17 mouse cellular contexts compared by ENCODE assay signal in the genomic region with DNA sequence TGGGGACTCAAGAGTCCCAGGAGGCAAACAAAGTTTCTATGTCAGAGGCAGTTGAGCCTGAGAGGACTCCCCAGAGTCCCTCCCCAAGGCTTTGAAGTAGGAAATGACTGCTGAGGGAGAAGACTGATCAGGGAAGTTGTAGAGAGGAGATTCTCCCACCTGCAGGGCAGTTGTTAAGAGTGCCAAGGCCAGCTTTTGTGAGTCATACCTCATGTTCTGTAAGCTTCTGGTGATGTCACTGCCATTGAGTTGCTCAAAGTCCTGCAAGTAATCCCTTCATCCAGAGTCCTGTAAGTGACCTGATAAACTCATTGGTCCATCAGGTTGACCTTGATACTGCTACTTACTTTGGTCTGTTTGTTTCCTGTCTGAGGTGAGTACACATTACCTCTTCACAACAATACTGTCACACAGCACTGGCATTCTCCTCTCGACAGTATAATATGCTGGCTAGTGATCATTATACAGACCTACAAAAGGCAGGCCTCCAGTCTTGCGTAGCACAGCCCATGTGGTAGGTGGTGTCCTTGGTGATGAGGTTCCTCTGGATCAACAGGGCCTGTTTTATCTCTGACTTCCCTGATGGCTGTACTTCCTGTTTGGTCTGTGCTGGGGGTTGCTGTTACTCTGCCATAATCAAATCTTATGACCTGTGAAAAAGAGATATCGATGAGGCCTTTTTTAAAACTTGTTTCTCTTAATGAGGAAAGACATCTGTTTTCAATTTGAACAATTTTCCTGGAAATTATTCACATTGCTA.
DNase-seq lines count a peak whose midpoint lies in the region; ATAC-seq and TF ChIP-seq lines count a peak whose summit lies in the region.
"Had no signal": no experiment of that assay in that cellular context is flagged by ENCODE, and none has a peak within 500 bp of the region (broad histone marks: within the 10 kb centered on the region; RNA-seq: fewer than 3 reads in every experiment).

No protein-coding gene starts in this region.

- no peak overlapping the region for H3K27ac ChIP-seq in MEL (ENCODE audit: control insufficient read depth, low read depth, low read length)
- H3K27ac ChIP-seq in liver, embryonic 14.5 days, result no peak overlapping the region
- H3K27ac ChIP-seq in hindbrain, postnatal 0 days, result no peak overlapping the region
- H3K27ac ChIP-seq: liver, embryonic 15.5 days; neural tube, embryonic 13.5 days had no signal

- peak; percentile 2 to 6 for DNase-seq in adrenal gland, postnatal 36 days
- no peak for DNase-seq in adrenal gland, postnatal 25 days
- peak; percentile 41 for DNase-seq in MEL (ENCODE audit: low read depth, low spot score)
- peak; percentile 5 for DNase-seq in c-Kit-positive CD71-negative TER-119-negative erythroid progenitor cells, embryonic 14.5 days (ENCODE audit: low read depth)
- no peak for DNase-seq in liver, embryonic 14.5 days (ENCODE audit: low read depth in 3 of 3, low spot score in 3 of 3)
- DNase-seq in hindbrain, postnatal 0 days (ENCODE audit: low spot score), result no peak
- DNase-seq in urinary bladder, postnatal 4 days (ENCODE audit: low spot score in 2 of 2), result no peak
- DNase-seq: B cell, adult 2 months; cerebellum, postnatal 10 days; gastrocnemius, postnatal 25 days; kidney, adult 9 months; kidney, postnatal 4 days; right cerebral cortex, postnatal 14 days; thymus, postnatal 25 days had no signal

- peak; percentile 52; the same call in 1 of the 2 replicates for ATAC-seq in liver, embryonic 14.5 days (ENCODE audit: insufficient read depth)
- ATAC-seq in hindbrain, postnatal 0 days, result no peak

- TF ChIP-seq POLR2A in MEL (IDR thresholded peaks at IDR 0.05; ENCODE audit: control insufficient read depth in 1 of 2, insufficient read depth in 1 of 2, low read depth in 1 of 2, low read length in 2 of 2, poor library complexity in 1 of 2), result no peak

- H3K4me1 ChIP-seq in MEL (ENCODE audit: control insufficient read depth in 1 of 2, insufficient read depth in 2 of 2, low read length in 2 of 2), result peaks cover 0 to 4% of the 10 kb centered on the region in 2 experiments; a peak in 2 of 4 replicates
- H3K4me1 ChIP-seq in liver, embryonic 14.5 days (replicated peaks; ENCODE audit: control insufficient read depth in 2 of 2, insufficient read depth in 2 of 2, low read length in 1 of 2), result peaks cover 0 to 4% of the 10 kb centered on the region in 2 experiments; a peak in 1 of 4 replicates
- no peaks in the 10 kb centered on the region for H3K4me1 ChIP-seq in hindbrain, postnatal 0 days (ENCODE audit: insufficient read depth, low read length)
- H3K4me1 ChIP-seq: liver, embryonic 15.5 days; neural tube, embryonic 13.5 days had no signal

- no peak overlapping the region for H3K4me2 ChIP-seq in liver, embryonic 14.5 days (ENCODE audit: low read depth)
- no peak overlapping the region for H3K4me2 ChIP-seq in hindbrain, postnatal 0 days (ENCODE audit: low read depth, low read length)
- H3K4me2 ChIP-seq: liver, embryonic 15.5 days; neural tube, embryonic 13.5 days had no signal

- H3K27me3 ChIP-seq in MEL (ENCODE audit: control insufficient read depth in 1 of 2, insufficient read depth in 2 of 2, low read length in 2 of 2), result no peaks in the 10 kb centered on the region
- no peaks in the 10 kb centered on the region for H3K27me3 ChIP-seq in liver, embryonic 14.5 days (ENCODE audit: control insufficient read depth, insufficient read depth, low read length)
- no peaks in the 10 kb centered on the region for H3K27me3 ChIP-seq in hindbrain, postnatal 0 days (ENCODE audit: insufficient read depth, low read length)
- H3K27me3 ChIP-seq: liver, embryonic 15.5 days; neural tube, embryonic 13.5 days had no signal

- no peak overlapping the region for H3K9ac ChIP-seq in MEL (ENCODE audit: control insufficient read depth, low read depth, low read length, poor library complexity, severe bottlenecking)
- no peak overlapping the region for H3K9ac ChIP-seq in liver, embryonic 14.5 days (replicated peaks)
- no peak overlapping the region for H3K9ac ChIP-seq in hindbrain, postnatal 0 days (replicated peaks; ENCODE audit: low read length)
- H3K9ac ChIP-seq: liver, embryonic 15.5 days; neural tube, embryonic 13.5 days had no signal

- no peaks in the 10 kb centered on the region for H3K79me2 ChIP-seq in MEL (ENCODE audit: control insufficient read depth, insufficient read depth, low read length, poor library complexity)

- 12% methylated on average over 3 of the region's 3 CpGs for WGBS in liver, embryonic 14.5 days (ENCODE audit: insufficient replicate concordance)
- 72% methylated on average over 3 of the region's 3 CpGs for WGBS in hindbrain, postnatal 0 days

- no peak for TF ChIP-seq CTCF in MEL (IDR thresholded peaks at IDR 0.05 in 2 of 3, conservative IDR thresholded peaks at IDR 0.05 in 1 of 3; ENCODE audit: control insufficient read depth in 1 of 3, insufficient read depth in 1 of 3, low read depth in 2 of 3, low read length in 3 of 3, poor library complexity in 1 of 3, severe bottlenecking in 1 of 3)
- TF ChIP-seq CTCF in liver, embryonic 14.5 days (IDR thresholded peaks at IDR 0.05; ENCODE audit: low read depth), result no peak
- no peak for TF ChIP-seq CTCF in hindbrain, postnatal 0 days (IDR thresholded peaks at IDR 0.05; ENCODE audit: low read depth)

- no peak overlapping the region for H3K4me3 ChIP-seq in MEL (ENCODE audit: control insufficient read depth in 1 of 2, insufficient read depth in 1 of 2, low read depth in 2 of 2, low read length in 2 of 2)
- H3K4me3 ChIP-seq in liver, embryonic 14.5 days (ENCODE audit: insufficient read depth in 1 of 2, low read depth in 2 of 2, low read length in 2 of 2), result no peak overlapping the region
- H3K4me3 ChIP-seq in hindbrain, postnatal 0 days (ENCODE audit: low read length), result no peak overlapping the region
- H3K4me3 ChIP-seq: erythroblast, embryonic 14.5 days; liver, embryonic 15.5 days; neural tube, embryonic 13.5 days had no signal

- H3K36me3 ChIP-seq in MEL (ENCODE audit: control insufficient read depth in 1 of 2, insufficient read depth in 2 of 2, low read length in 2 of 2), result 0 out of 4 replicates have a peak, but pooled peaks cover 0 to 2% of the 10 kb centered on the region in 2 experiments
- no peaks in the 10 kb centered on the region for H3K36me3 ChIP-seq in liver, embryonic 14.5 days (replicated peaks; ENCODE audit: control insufficient read depth, insufficient read depth, low read depth)
- no peaks in the 10 kb centered on the region for H3K36me3 ChIP-seq in hindbrain, postnatal 0 days (ENCODE audit: insufficient read depth, low read length)
- H3K36me3 ChIP-seq: liver, embryonic 15.5 days; neural tube, embryonic 13.5 days had no signal

- H3K9me3 ChIP-seq in MEL (replicated peaks; ENCODE audit: insufficient read depth, low read length), result no peaks in the 10 kb centered on the region
- H3K9me3 ChIP-seq in liver, embryonic 14.5 days (ENCODE audit: control insufficient read depth, low read length), result no peaks in the 10 kb centered on the region
- H3K9me3 ChIP-seq in hindbrain, postnatal 0 days (ENCODE audit: low read length), result no peaks in the 10 kb centered on the region
- H3K9me3 ChIP-seq: liver, embryonic 15.5 days; neural tube, embryonic 13.5 days had no signal

- no peak for TF ChIP-seq RAD21 in MEL (IDR thresholded peaks at IDR 0.05; ENCODE audit: low read depth, low read length)

- TF ChIP-seq EP300 in MEL (IDR thresholded peaks at IDR 0.05; ENCODE audit: low read depth in 1 of 2, low read length in 2 of 2), result peak; percentile 33 to 55; a peak in 3 of 4 replicates
- no peak for TF ChIP-seq EP300 in liver, embryonic 14.5 days (IDR thresholded peaks at IDR 0.05; ENCODE audit: low read depth)

TF ChIP-seq in MEL, 35 proteins besides CTCF, POLR2A, EP300 and RAD21:
- no peak for TF ChIP-seq MEF2A (IDR thresholded peaks at IDR 0.05; ENCODE audit: extremely low read depth, insufficient replicate concordance, low read depth, low read length, poor library complexity, severe bottlenecking)
- TF ChIP-seq SMC3 (IDR thresholded peaks at IDR 0.05; ENCODE audit: low read depth, low read length), result no peak
- TF ChIP-seq SIN3A (IDR thresholded peaks at IDR 0.05; ENCODE audit: low read length), result no peak
- peak; percentile 52; the same call in 1 of the 2 replicates for TF ChIP-seq GATA1 (IDR thresholded peaks at IDR 0.05; ENCODE audit: low read depth, low read length)
- TF ChIP-seq TAL1 (IDR thresholded peaks at IDR 0.05; ENCODE audit: low read length), result peak; percentile 45; the same call in 1 of the 2 replicates
- peak; percentile 67 for TF ChIP-seq TCF12 (IDR thresholded peaks at IDR 0.05; ENCODE audit: low read depth, low read length)
- TF ChIP-seq USF1 (IDR thresholded peaks at IDR 0.05; ENCODE audit: low read depth, low read length), result no peak
- TF ChIP-seq MAZ (IDR thresholded peaks at IDR 0.05; ENCODE audit: low read depth, low read length), result no peak
- TF ChIP-seq BHLHE40 (IDR thresholded peaks at IDR 0.05; ENCODE audit: borderline replicate concordance, low read depth, low read length), result no peak
TF ChIP-seq in MEL: peak in this region for 3.

Comparison
In these comparisons a context has a peak if more than half of its experiments do, and no peak if none do; other contexts are left out.
1. DNase-seq: peak in adrenal gland, postnatal 36 days (2 of 2), MEL (single experiment) and c-Kit-positive CD71-negative TER-119-negative erythroid progenitor cells, embryonic 14.5 days (single experiment); none in adrenal gland, postnatal 25 days (single experiment), liver, embryonic 14.5 days (0 of 3), hindbrain, postnatal 0 days (single experiment) and urinary bladder, postnatal 4 days (0 of 2).